Mouse (Mus musculus): ENCODE measurements around the gene Tcp11. TPM values are rescaled to one million over a fixed set of nuclear protein-coding genes. Genes with fewer than 3 reads are reported as not detected.

The Tcp11 gene
- total RNA-seq, 2 experiments from 2014 or later: not detected

Other genes with a start within 250 kb of the Tcp11 start
- gene Snrpc, start 242.5 kb downstream of the Tcp11 start, total RNA-seq (2021): 10 to 100 TPM; 62.8 to 63.4 TPM
- 10 to 100 TPM; 21.5 to 24.4 TPM for gene Uhrf1bp1, start 224.2 kb downstream of the Tcp11 start, total RNA-seq (2021)
- gene Anks1, start 171.3 kb downstream of the Tcp11 start, total RNA-seq (2021): 10 to 100 TPM; 11.2 to 15.3 TPM
- gene Taf11, start 170.8 kb downstream of the Tcp11 start, total RNA-seq (2021): 10 to 100 TPM; 13.5 to 18.2 TPM
- gene Scube3, start 61.5 kb upstream of the Tcp11 start, total RNA-seq (2021): under 1 TPM; 0.18 to 0.32 TPM
- 10 to 100 TPM; 11.4 to 11.6 TPM for gene Zfp523, start 96.5 kb upstream of the Tcp11 start, total RNA-seq (2021)
- gene Def6, start 127.1 kb upstream of the Tcp11 start, total RNA-seq (2021): 1 to 10 TPM in 1 of 2 experiments, under 1 TPM in 1; 0.97 to 1.9 TPM
- gene Ppard, start 152.1 kb upstream of the Tcp11 start, total RNA-seq (2021): 10 to 100 TPM; 29.1 to 30.2 TPM
- 10 to 100 TPM in 1 of 2 experiments, 1 to 10 TPM in 1; 9.2 to 11.6 TPM for gene Fance, start 232.9 kb upstream of the Tcp11 start, total RNA-seq (2021)
- 100 to 1,000 TPM; 364 to 390 TPM for gene Rpl10a, start 247.8 kb upstream of the Tcp11 start, total RNA-seq (2021)

All from gastrocnemius, postnatal 25 days (tissue).